Mouse (Mus musculus): ENCODE data around the gene Gm10382.
"Not testable (repeated sequence)": the region's sequence is repeated elsewhere in the genome, so short reads cannot be mapped to it uniquely, and the experiment has no call there.

Gene Gm10382

GRCm38 (mm10) chr5:125392977-125393621 is 4.0 kb downstream of the Gm10382 start:
- peak; percentile 93 to 97 for DNase-seq (ENCODE audit: low spot score in 2 of 2)

DNA sequence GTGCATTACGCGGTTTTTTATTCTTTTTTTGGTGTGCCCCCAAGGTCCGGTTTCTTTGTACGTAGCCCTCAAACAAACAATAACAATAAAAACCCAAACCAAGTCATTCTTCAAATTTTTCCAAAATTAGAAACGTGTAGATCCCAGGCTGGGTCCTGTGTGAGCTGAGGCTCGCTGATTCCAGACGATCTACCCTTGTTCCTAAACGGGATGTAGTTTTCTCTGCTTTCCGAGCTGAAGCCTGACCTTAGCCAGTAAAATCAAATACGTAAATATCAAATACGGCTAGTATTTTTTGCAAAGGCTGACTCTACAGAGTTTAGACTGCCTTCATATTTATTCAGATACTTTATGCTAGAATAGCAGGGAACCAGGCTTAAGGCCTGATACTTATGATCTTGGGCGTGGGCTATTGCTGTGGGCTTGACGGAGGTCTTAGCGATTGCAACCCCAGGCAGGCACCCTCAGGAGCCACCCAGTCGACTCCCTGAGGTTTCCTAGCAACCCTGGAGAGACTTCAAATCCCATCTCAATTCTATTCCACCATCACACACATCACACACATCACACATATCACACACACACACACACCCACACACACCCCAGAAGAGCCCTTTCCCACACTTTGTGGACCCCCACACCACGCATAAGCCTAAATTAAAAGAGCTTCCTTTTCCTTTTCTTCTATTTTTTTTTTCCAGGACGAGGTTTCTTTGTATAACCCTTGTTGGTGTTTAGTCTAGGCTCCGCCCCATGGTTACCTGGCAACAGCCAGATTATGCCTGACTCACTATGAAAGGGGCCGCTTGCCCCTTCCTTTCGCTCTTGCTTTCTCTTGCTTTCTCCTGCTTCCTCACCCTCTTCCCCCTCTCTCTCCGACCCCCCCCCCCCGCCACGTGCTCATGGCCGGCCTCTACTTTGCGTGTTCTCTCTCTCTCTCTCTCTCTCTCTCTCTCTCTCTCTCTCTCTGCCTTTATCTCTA is 4.8 kb downstream of the Gm10382 start:
- peak in 1 of 2 experiments; percentile 45 for DNase-seq (ENCODE audit: low spot score in 2 of 2)

- DNase-seq (ENCODE audit: low spot score in 2 of 2): no peak
Measured at GRCm38 (mm10) chr5:125395008-125395407, 5.9 kb downstream of the Gm10382 start.

DNA sequence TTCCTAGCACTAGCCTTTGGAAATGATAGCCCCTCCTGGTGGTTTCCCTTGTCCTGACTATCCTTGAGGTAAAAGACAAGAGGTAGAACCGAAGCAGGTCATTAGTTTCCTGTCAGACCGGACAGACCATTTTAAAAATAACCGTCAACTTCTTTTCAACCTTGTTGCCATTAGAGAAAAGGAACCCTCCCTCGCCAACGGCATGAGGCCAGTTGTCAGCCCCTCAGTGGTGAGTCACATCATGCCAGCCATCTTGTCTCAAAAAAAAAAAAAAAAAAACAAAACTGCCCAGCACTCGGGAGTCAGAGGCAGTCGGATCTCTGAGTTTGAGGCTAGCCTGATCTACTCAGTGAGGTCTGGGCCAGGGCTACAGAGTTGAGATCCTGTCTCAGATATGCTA is 11.8 kb downstream of the Gm10382 start:
- no peak for DNase-seq (ENCODE audit: low spot score in 2 of 2)

DNA sequence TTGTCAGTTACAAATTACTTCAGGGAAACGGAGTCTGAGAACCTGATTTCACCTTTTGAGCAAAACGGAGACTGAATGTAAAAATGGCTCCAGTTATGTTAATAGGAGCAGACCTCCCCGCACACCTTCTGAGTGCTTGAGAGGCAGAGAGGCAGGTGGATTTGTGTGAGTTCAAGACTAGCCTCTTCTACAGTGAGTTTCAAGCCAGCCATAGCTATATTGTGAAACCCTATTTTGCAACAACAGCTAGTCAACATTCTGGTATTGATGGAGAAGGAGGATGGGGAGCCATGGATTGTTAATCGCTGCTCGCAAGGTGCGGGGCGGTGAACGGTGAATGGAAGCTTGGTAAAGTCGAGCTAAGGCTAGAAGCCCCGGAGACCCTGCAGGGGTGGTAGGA is 13.4 kb downstream of the Gm10382 start:
- DNase-seq (ENCODE audit: low spot score in 2 of 2): no peak

DNA sequence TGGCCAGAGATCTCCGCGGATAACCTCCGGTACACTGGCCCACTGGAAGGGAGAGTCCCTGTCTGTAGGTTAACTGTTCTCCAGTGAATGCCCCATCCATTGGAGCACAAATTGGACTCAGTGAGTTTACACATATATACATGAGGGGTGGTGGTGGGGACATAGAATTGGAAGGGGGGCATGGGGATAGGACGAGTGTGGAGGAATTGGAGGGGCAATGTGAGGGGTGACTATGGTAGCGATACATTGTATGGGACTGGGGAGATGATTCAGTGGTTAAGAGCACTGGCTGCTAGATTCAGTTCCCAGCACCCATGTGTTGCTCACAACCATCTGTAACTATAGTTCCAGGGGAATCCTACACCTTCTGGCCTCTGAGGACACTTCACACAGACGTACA is 13.9 kb downstream of the Gm10382 start:
- no peak for DNase-seq (ENCODE audit: low spot score in 2 of 2)

GRCm38 (mm10) chr5:125403481-125404465 is 14.7 kb downstream of the Gm10382 start:
- peak; percentile 74 to 80 for DNase-seq (ENCODE audit: low spot score in 2 of 2)

GRCm38 (mm10) chr5:125404536-125404902 is 15.4 kb downstream of the Gm10382 start:
- no peak for DNase-seq (ENCODE audit: low spot score in 2 of 2)

GRCm38 (mm10) chr5:125404903-125405545 is 15.9 kb downstream of the Gm10382 start:
- DNase-seq (ENCODE audit: low spot score in 2 of 2): peak; percentile 56 to 71

GRCm38 (mm10) chr5:125405546-125406248 is 16.6 kb downstream of the Gm10382 start:
- peak; percentile 93 to 96 for DNase-seq (ENCODE audit: low spot score in 2 of 2)

DNA sequence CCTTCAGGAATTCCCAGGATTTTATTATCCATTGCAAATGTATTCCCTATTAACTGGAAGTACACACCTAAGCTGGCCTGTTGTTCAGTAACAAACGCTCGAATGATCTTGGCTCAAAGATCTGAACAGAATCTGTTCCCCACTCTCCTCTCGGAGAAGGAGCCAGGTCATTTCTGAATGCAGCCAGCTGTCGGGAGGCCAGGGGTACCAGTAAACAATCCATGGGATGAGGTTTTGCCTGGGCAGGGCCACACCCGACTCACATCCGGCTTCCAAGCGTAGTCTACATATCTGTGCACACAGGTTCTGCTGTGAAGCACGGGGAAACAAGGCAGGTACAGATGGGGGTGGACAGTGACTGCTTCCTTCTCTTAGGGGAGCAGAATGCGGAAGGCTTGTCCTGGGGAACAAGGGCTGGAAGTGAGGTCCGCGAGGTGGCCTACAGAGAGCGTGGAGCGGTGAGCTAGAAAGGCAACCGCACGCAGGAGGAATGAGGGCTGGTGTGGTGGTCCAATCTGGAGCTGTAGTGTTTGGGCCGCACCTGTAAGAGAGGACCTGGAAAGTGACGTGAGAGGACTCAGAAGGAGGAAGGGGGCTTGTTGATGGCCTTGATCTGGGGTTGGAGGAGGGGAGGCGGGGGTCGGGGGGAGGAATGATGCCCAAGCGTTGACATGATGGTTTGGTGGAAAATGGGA is 17.3 kb downstream of the Gm10382 start:
- peak; percentile 54 to 62 for DNase-seq (ENCODE audit: low spot score in 2 of 2)

DNA sequence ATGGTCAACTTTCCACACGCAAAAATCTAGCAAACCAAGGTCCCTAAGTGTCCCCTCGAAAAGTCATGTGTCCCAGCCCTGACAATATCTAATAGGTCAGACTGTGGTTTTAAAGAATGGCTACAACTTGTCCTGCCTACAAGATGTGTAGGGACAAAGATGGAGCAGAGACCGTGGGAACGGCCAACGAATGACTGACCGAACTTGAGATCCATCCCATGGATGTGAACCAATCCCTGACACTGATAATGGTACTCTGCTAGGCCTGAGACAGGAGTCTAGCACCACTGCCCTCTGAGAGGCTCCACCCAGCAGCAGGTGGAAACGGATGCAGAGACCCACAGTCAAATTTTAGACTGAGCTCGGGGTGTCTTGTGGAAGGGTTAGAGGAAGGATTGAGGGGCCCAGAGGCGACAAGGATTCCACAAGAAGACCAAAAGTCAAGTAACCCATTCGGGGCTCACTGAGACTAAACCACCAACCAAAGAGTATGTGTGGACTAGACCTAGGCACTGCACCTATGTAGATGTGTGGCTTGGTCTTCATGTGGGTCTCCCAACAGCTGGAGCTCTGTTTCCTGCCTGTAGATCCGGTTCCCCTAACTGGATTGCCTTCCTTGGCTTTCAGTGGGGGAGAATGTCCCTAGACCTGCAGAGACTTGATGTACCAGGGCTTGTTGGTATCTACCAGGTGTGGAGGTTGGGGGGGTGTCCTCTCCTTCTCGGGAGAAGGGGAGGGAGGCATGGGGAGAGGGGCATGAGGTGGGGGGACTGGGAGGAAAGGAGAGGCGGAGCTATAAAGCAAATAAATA is 18.1 kb downstream of the Gm10382 start:
- DNase-seq (ENCODE audit: low spot score in 2 of 2): no peak

DNA sequence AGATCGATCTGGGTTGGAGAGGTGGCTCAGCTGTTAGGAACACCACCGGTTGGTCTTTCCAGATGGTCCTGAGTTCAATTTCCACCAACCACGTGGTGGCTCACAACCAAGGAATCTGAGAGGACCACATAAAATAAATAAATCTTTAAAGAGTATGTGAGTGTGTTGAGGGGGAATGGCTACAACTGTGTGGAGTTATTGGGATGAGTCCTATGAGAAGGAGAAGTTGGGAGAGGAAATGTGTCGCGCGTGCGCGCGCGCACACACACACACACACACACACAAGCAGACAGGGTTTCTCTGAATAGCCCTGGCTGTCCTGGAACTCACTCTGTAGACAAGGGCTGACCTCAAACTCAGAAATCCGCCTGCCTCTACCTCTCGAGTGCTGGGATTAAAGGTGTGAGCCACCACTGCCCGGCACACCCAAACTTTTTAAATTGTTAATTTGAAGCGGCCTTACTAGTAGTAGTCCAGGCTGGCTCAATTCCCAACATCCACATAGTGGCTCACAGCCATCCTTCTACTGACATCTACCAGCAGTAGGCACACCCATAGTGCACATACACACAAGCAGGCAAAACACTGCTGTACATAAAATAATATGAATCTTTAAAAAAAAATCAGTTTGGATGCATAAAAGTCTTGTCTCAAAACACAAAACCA is 18.9 kb downstream of the Gm10382 start:
- no peak for DNase-seq (ENCODE audit: low spot score in 2 of 2)

- DNase-seq (ENCODE audit: low spot score in 2 of 2): peak; percentile 87 to 89
Measured at GRCm38 (mm10) chr5:125408842-125409241, 19.7 kb downstream of the Gm10382 start.

DNA sequence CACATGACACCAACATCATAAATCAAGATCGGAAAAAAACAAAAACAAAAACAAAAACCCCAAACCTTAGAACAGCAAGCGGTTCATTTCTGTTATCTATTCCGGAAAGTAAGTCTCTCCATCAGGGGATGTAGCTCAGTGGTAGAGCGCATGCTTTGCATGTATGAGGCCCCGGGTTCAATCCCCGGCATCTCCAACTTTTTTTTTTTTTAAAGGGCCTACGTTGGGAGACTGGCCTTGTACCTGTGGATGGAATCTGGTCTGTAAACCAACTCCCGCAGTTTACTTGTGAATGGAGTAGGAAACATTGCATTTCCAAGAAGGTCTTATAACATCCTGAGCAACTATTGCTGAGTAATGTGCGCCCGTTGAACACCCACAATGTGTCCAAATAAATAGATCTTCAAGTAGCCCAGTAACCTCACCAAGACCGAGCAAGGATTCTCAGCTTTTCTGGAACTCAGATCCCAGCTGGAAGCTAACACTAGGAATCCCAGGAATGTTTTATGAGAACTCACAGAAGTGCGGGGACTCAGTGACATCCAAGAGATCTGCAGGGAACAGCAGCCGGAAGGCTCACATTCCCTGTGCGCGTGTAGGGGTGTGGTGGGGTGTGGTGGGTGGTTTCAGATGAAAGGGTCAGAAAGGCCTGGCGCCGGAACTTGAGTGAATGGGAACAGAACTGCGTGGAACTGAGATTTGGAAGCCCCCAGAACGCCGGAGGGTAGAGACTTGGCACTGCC is 20.4 kb downstream of the Gm10382 start:
- DNase-seq (ENCODE audit: low spot score in 2 of 2): peak in 1 of 2 experiments; percentile 53

DNA sequence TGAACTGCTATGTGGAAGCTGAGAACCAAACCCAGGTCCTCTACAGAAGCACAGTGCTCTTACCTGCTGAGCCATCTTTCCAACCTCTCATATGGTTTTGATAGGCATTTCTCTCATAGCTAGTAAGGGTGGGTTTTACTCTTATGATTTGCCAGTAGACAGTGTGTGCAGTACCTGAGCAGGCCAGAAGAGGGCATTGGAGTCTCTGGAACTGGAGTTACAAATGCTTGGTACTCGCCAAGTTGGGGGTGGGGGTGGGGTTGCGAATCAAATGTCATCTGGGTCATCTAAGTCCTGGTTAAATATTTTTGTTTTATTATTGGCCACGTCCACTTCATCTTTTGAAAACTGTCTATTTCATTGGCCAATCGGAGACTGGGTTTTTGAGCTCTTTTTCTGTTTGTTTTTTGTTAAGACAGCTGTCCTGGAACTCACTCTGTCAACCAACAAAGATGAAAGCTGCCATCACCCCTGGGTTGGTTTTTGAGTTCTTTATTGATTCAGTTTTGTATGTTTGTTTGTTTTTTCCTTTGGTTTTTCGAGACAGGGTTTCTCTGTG is 22.9 kb downstream of the Gm10382 start:
- DNase-seq (ENCODE audit: low spot score in 2 of 2): peak; percentile 51 to 67

DNA sequence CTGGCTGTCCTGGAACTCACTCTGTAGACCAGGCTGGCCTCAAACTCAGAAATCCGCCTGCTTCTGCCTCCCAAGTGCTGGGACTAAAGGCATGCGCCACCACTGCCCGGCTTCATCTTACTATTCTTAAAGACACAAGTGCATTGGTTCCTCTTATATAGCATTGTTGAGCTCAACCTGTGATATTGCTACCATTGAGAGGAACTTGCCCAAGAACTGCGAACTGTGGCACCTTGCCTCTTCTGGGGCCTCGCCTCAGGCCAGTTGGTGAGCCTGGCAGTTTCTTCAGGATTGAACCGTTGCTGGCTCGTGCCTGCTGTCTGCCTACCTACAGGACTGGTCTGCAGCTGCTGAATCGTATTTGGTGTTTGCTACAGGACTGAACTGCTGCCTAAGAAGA is 23.4 kb downstream of the Gm10382 start:
- DNase-seq (ENCODE audit: low spot score in 2 of 2): not testable (repeated sequence)

All from frontal cortex, postnatal 25 days (tissue).